Mouse (Mus musculus) forebrain, embryonic 13.5 days (tissue): ENCODE measurements around the gene Gm45837. TPM values are rescaled to one million over a fixed set of nuclear protein-coding genes. Genes with fewer than 3 reads are reported as not detected.

ENCODE experiments used
- ATAC-seq: fragments of 200-750 bp; cut with Nextera tagmentation; 2 replicates; pipeline ENCODE4 v1.8.0; 2017
- H3K27ac ChIP-seq: fragments of 300-500 bp; sonication (generic); 2 replicates; pipeline ENCODE4 v1.5.1; 2015; ENCODE audit warnings: inconsistent platforms, mild to moderate bottlenecking, moderate library complexity
- H3K27me3 ChIP-seq: fragments of 300-500 bp; sonication (generic); 2 replicates; pipeline ENCODE4 v1.6.1; 2015; ENCODE audit warnings: mild to moderate bottlenecking, inconsistent platforms
- H3K36me3 ChIP-seq: fragments of 300-500 bp; sonication (generic); 2 replicates; pipeline ENCODE4 v1.6.1; 2015; ENCODE audit warnings: mild to moderate bottlenecking, inconsistent platforms; ENCODE audit not compliant: poor library complexity, severe bottlenecking
- H3K4me1 ChIP-seq: fragments of 300-500 bp; sonication (generic); 2 replicates; pipeline ENCODE4 v1.6.1; 2015; ENCODE audit warnings: inconsistent platforms
- H3K4me2 ChIP-seq: fragments of 300-500 bp; sonication (generic); 2 replicates; pipeline ENCODE4 v1.6.1; 2015; ENCODE audit warnings: inconsistent platforms, mild to moderate bottlenecking, moderate library complexity
- H3K4me3 ChIP-seq: fragments of 300-500 bp; sonication (generic); 2 replicates; pipeline ENCODE4 v1.5.1; 2015; ENCODE audit warnings: mild to moderate bottlenecking, inconsistent platforms
- H3K9ac ChIP-seq: fragments of 300-500 bp; sonication (generic); 2 replicates; pipeline ENCODE4 v1.6.1; 2015; ENCODE audit warnings: mild to moderate bottlenecking, inconsistent platforms
- H3K9me3 ChIP-seq: fragments of 300-500 bp; sonication (generic); replicated peaks from 2 replicates; pipeline ENCODE4 v1.6.1; 2016; ENCODE audit warnings: inconsistent platforms
- WGBS: fragments of 180-500 bp; shearing (Covaris S2); methylation state at CpG from one replicate; pipeline ENCODE4 v1.1.7; 2015; 5-methylcytosine and 5-hydroxymethylcytosine counted together
- polyA plus RNA-seq: library from polyadenylated mRNA; unstranded; fragments of >200 nt; fragmentation: Nextera tagmentation; extraction: Ambion mirVana; gene quantifications from 2 replicates; pipeline ENCODE4 v1.2.1, GENCODE M21; 2015

The Gm45837 gene
- polyA plus RNA-seq, 1 experiment from 2014 or later, result not detected

GRCm38 (mm10) chr7:101515295-101515694, 104.6 kb downstream of the Gm45837 start:
- 62% methylated on average over 6 of the region's 6 CpGs for WGBS
- no peaks in the 10 kb centered on the region for H3K36me3 ChIP-seq
- ATAC-seq, result no peak
- no peaks in the 10 kb centered on the region for H3K27me3 ChIP-seq
- H3K27ac ChIP-seq, result no peak overlapping the region
- no peak overlapping the region for H3K4me3 ChIP-seq
- no peaks in the 10 kb centered on the region for H3K9me3 ChIP-seq
- H3K4me2 ChIP-seq, result no peak overlapping the region
- H3K9ac ChIP-seq, result no peak overlapping the region
- peaks cover 19% of the 10 kb centered on the region for H3K4me1 ChIP-seq

- Histone ChIP-seq H3K27me3 (no peaks in the 10 kb centered on the region), H3K27ac (no peak overlapping the region), H3K4me1 (peaks cover 19% of the 10 kb centered on the region), H3K4me2 (no peak overlapping the region), H3K9ac (no peak overlapping the region), H3K36me3 (no peaks in the 10 kb centered on the region), H3K4me3 (no peak overlapping the region), H3K9me3 (no peaks in the 10 kb centered on the region)
- 75% methylated on average over 6 of the region's 6 CpGs for WGBS
- ATAC-seq, result no peak
These were observed 105.8 kb downstream of the Gm45837 start for GRCm38 (mm10) chr7:101516460-101516859.

GRCm38 (mm10) chr7:101521696-101522095, 111.0 kb downstream of the Gm45837 start:
- H3K4me3 ChIP-seq, result no peak overlapping the region
- H3K4me2 ChIP-seq, result no peak overlapping the region
- no peak overlapping the region for H3K9ac ChIP-seq
- ATAC-seq, result no peak
- H3K36me3 ChIP-seq, result no peaks in the 10 kb centered on the region
- H3K4me1 ChIP-seq, result peaks cover 12% of the 10 kb centered on the region
- H3K9me3 ChIP-seq, result no peaks in the 10 kb centered on the region
- H3K27ac ChIP-seq, result no peak overlapping the region
- no peaks in the 10 kb centered on the region for H3K27me3 ChIP-seq
- WGBS, result 77% methylated on average over 1 of the region's 1 CpGs

GRCm38 (mm10) chr7:101523205-101523604, 112.5 kb downstream of the Gm45837 start:
- 8% methylated on average over 2 of the region's 2 CpGs for WGBS
- no peak overlapping the region for H3K4me3 ChIP-seq
- H3K9me3 ChIP-seq, result no peaks in the 10 kb centered on the region
- no peaks in the 10 kb centered on the region for H3K36me3 ChIP-seq
- H3K27me3 ChIP-seq, result no peaks in the 10 kb centered on the region
- peaks cover 12% of the 10 kb centered on the region for H3K4me1 ChIP-seq
- no peak overlapping the region for H3K27ac ChIP-seq
- H3K9ac ChIP-seq, result no peak overlapping the region
- ATAC-seq, result peak; percentile 75; the same call in 1 of the 2 replicates
- no peak overlapping the region for H3K4me2 ChIP-seq

- H3K27me3 ChIP-seq, result no peaks in the 10 kb centered on the region
- ATAC-seq, result no peak
- H3K36me3 ChIP-seq, result no peaks in the 10 kb centered on the region
- H3K9me3 ChIP-seq, result no peaks in the 10 kb centered on the region
- H3K4me3 ChIP-seq, result no peak overlapping the region
- H3K27ac ChIP-seq, result no peak overlapping the region
- H3K9ac ChIP-seq, result no peak overlapping the region
- H3K4me1 ChIP-seq, result peaks cover 12% of the 10 kb centered on the region
- no peak overlapping the region for H3K4me2 ChIP-seq
- WGBS, result 81% methylated on average over 7 of the region's 7 CpGs
These were observed 115.8 kb downstream of the Gm45837 start for GRCm38 (mm10) chr7:101526484-101526883.

GRCm38 (mm10) chr7:101534428-101534827, 123.7 kb downstream of the Gm45837 start:
- no peak for ATAC-seq
- no peaks in the 10 kb centered on the region for H3K36me3 ChIP-seq
- no peak overlapping the region for H3K9ac ChIP-seq
- no peak overlapping the region for H3K27ac ChIP-seq
- H3K4me3 ChIP-seq, result no peak overlapping the region
- 30% methylated on average over 5 of the region's 5 CpGs for WGBS
- no peaks in the 10 kb centered on the region for H3K27me3 ChIP-seq
- no peak overlapping the region for H3K4me2 ChIP-seq
- H3K9me3 ChIP-seq, result no peaks in the 10 kb centered on the region
- H3K4me1 ChIP-seq, result peaks cover 3% of the 10 kb centered on the region; the same call in 1 of the 2 replicates

- Histone ChIP-seq H3K27me3 (no peaks in the 10 kb centered on the region), H3K36me3 (no peaks in the 10 kb centered on the region), H3K9ac (no peak overlapping the region), H3K4me1 (peaks cover 3% of the 10 kb centered on the region; the same call in 1 of the 2 replicates), H3K9me3 (no peaks in the 10 kb centered on the region), H3K4me2 (no peak overlapping the region), H3K4me3 (no peak overlapping the region), H3K27ac (no peak overlapping the region)
- WGBS, result 77% methylated on average over 10 of the region's 10 CpGs
- ATAC-seq, result no peak
These were observed 124.4 kb downstream of the Gm45837 start for GRCm38 (mm10) chr7:101535102-101535501.

GRCm38 (mm10) chr7:101535517-101535916, 124.8 kb downstream of the Gm45837 start:
- Histone ChIP-seq H3K36me3 (no peaks in the 10 kb centered on the region), H3K27me3 (no peaks in the 10 kb centered on the region), H3K9me3 (no peaks in the 10 kb centered on the region), H3K4me1 (peaks cover 3% of the 10 kb centered on the region; the same call in 1 of the 2 replicates), H3K9ac (no peak overlapping the region), H3K4me2 (no peak overlapping the region), H3K4me3 (no peak overlapping the region), H3K27ac (no peak overlapping the region)
- 74% methylated on average over 5 of the region's 5 CpGs for WGBS
- no peak for ATAC-seq

- H3K9ac ChIP-seq, result no peak overlapping the region
- H3K4me3 ChIP-seq, result no peak overlapping the region
- peaks cover 3% of the 10 kb centered on the region; the same call in 1 of the 2 replicates for H3K4me1 ChIP-seq
- H3K9me3 ChIP-seq, result no peaks in the 10 kb centered on the region
- ATAC-seq, result no peak
- H3K27ac ChIP-seq, result no peak overlapping the region
- H3K36me3 ChIP-seq, result no peaks in the 10 kb centered on the region
- WGBS, result 57% methylated on average over 8 of the region's 8 CpGs
- no peak overlapping the region for H3K4me2 ChIP-seq
- H3K27me3 ChIP-seq, result no peaks in the 10 kb centered on the region
These were observed 126.9 kb downstream of the Gm45837 start for GRCm38 (mm10) chr7:101537541-101537940.

GRCm38 (mm10) chr7:101538141-101538933, 127.7 kb downstream of the Gm45837 start:
- no peaks in the 10 kb centered on the region for H3K36me3 ChIP-seq
- H3K9ac ChIP-seq, result no peak overlapping the region
- 58% methylated on average over 14 of the region's 14 CpGs for WGBS
- no peaks in the 10 kb centered on the region for H3K27me3 ChIP-seq
- H3K27ac ChIP-seq, result no peak overlapping the region
- peaks cover 3% of the 10 kb centered on the region; the same call in 1 of the 2 replicates for H3K4me1 ChIP-seq
- H3K9me3 ChIP-seq, result no peaks in the 10 kb centered on the region
- H3K4me3 ChIP-seq, result no peak overlapping the region
- no peak for ATAC-seq
- no peak overlapping the region for H3K4me2 ChIP-seq

GRCm38 (mm10) chr7:101539774-101540173, 129.1 kb downstream of the Gm45837 start:
- Histone ChIP-seq H3K27me3 (no peaks in the 10 kb centered on the region), H3K4me2 (no peak overlapping the region), H3K9ac (no peak overlapping the region), H3K9me3 (no peaks in the 10 kb centered on the region), H3K4me3 (no peak overlapping the region), H3K4me1 (no peaks in the 10 kb centered on the region), H3K27ac (no peak overlapping the region), H3K36me3 (no peaks in the 10 kb centered on the region)
- 39% methylated on average over 9 of the region's 9 CpGs for WGBS
- ATAC-seq, result no peak

- Histone ChIP-seq H3K9ac (no peak overlapping the region), H3K9me3 (no peaks in the 10 kb centered on the region), H3K4me2 (no peak overlapping the region), H3K27ac (no peak overlapping the region), H3K27me3 (no peaks in the 10 kb centered on the region), H3K4me1 (no peaks in the 10 kb centered on the region), H3K36me3 (no peaks in the 10 kb centered on the region), H3K4me3 (no peak overlapping the region)
- ATAC-seq, result no peak
- WGBS, result 85% methylated on average over 5 of the region's 5 CpGs
These were observed 130.0 kb downstream of the Gm45837 start for GRCm38 (mm10) chr7:101540684-101541083.

GRCm38 (mm10) chr7:101541132-101541531, 130.4 kb downstream of the Gm45837 start:
- Histone ChIP-seq H3K4me2 (no peak overlapping the region), H3K9me3 (no peaks in the 10 kb centered on the region), H3K4me3 (no peak overlapping the region), H3K4me1 (no peaks in the 10 kb centered on the region), H3K9ac (no peak overlapping the region), H3K36me3 (no peaks in the 10 kb centered on the region), H3K27ac (no peak overlapping the region), H3K27me3 (no peaks in the 10 kb centered on the region)
- WGBS, result 4% methylated on average over 11 of the region's 11 CpGs
- peak; percentile 77 for ATAC-seq
